Mouse (Mus musculus) spleen, adult 2 months (tissue): ENCODE measurements around the gene Gm10190. TPM values are rescaled to one million over a fixed set of nuclear protein-coding genes. Genes with fewer than 3 reads are reported as not detected.
"Not testable (repeated sequence)": the region's sequence is repeated elsewhere in the genome, so short reads cannot be mapped to it uniquely, and the experiment has no call there.

Experiments
- DNase-seq, 2 experiments: peaks; one replicate each; pipeline versions ENCODE4 v3.0.0 to v3.0.0-alpha.2; 2012 to 2021; ENCODE audit warnings: low spot score in 2 of 2, low read depth in 1 of 2
- H3K27ac ChIP-seq: fragments of 200-500 bp; 2 replicates; pipeline ENCODE4 v1.5.1; 2012; ENCODE audit warnings: low read length, inconsistent platforms; ENCODE audit not compliant: insufficient read depth
- H3K27me3 ChIP-seq: fragments of 200-500 bp; 2 replicates; pipeline ENCODE4 v1.6.1; 2012; ENCODE audit warnings: mild to moderate bottlenecking, moderate library complexity, low read length, inconsistent platforms; ENCODE audit not compliant: control insufficient read depth, insufficient read depth
- H3K36me3 ChIP-seq: fragments of 200-500 bp; 2 replicates; pipeline ENCODE4 v1.6.1; 2012; ENCODE audit warnings: mild to moderate bottlenecking, low read length, inconsistent platforms; ENCODE audit not compliant: control insufficient read depth, insufficient read depth
- H3K4me1 ChIP-seq: fragments of 200-500 bp; 2 replicates; pipeline ENCODE4 v1.6.1; 2011; ENCODE audit warnings: inconsistent platforms; ENCODE audit not compliant: control insufficient read depth, insufficient read depth, insufficient read length
- H3K4me3 ChIP-seq: fragments of 200-500 bp; 2 replicates; pipeline ENCODE4 v1.5.1; 2011; ENCODE audit warnings: mild to moderate bottlenecking, inconsistent platforms; ENCODE audit not compliant: insufficient read depth, insufficient read length; ENCODE audit errors: extremely low read depth
- CTCF ChIP-seq: fragments of 200-500 bp; IDR thresholded peaks from 2 replicates; pipeline ENCODE4 v1.5.1; 2011; ENCODE audit warnings: mild to moderate bottlenecking, inconsistent platforms; ENCODE audit not compliant: insufficient read depth, insufficient read length, insufficient replicate concordance; ENCODE audit errors: extremely low read depth
- POLR2A ChIP-seq: fragments of 200-500 bp; IDR thresholded peaks from 2 replicates; pipeline ENCODE4 v1.6.1; 2011; ENCODE audit warnings: low read depth, low read length, inconsistent platforms
- WGBS: fragments of 180-500 bp; shearing (Covaris S2); methylation state at CpG from one replicate; pipeline ENCODE4 v1.1.7; 2018; 5-methylcytosine and 5-hydroxymethylcytosine counted together
- polyA plus RNA-seq: library from polyadenylated mRNA; depleted of rRNA; stranded (reverse); fragments of >200 nt; gene quantifications from 2 replicates; pipeline ENCODE4 v1.2.3, GENCODE M21; 2012

Gene Gm10190
- polyA plus RNA-seq, 1 experiment, result not detected

DNA sequence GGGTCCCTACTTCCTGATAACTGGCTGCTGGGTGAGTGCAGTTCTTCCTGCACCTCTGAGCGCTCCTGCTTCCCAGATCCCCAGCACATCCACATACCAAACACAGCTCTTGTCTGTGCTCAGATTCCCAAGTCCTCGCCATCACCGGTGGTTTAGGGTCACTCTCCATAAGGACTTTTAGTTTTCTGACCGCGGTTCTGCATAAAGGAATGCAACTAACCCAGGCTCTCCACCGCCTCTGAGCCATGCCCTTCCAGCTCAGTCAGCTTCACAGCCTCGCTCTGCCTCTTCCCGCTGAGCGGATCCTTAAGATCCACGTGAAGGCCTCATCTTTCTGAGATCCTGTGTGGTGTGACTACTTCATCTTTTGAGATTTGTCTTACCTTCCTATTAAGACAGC lies 16.7 kb upstream of the Gm10190 start:
- H3K4me3 ChIP-seq, result no peak overlapping the region
- no peaks in the 10 kb centered on the region for H3K36me3 ChIP-seq
- 89% methylated on average over 10 of the region's 10 CpGs for WGBS
- 0 out of 2 replicates have a peak, but pooled peaks cover 3% of the 10 kb centered on the region for H3K4me1 ChIP-seq
- H3K27me3 ChIP-seq, result no peaks in the 10 kb centered on the region
- no peak for DNase-seq
- no peak for TF ChIP-seq POLR2A
- TF ChIP-seq CTCF, result no peak
- H3K27ac ChIP-seq, result no peak overlapping the region

DNA sequence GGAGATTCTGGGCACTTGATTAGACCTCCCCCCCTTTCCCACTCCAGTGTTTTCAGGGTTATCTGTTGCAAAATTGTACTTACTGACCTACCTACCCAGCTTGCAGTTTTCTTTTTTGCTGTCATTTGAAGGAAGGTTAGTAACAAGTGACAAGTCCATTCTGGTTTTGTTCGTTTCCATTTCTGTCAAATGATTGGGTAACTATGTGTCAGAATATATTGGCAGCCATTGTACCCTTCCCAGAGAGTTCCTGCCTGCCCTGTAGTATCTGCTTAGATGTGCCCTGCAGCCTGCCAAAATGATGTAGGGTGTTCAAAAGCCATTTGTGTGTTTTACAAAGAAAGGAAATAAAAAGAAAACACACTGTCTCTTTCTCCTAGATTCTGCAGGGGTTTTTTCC lies 12.3 kb upstream of the Gm10190 start:
- no peak overlapping the region for H3K4me3 ChIP-seq
- H3K27me3 ChIP-seq, result no peaks in the 10 kb centered on the region
- WGBS, result 64% methylated on average over 1 of the region's 1 CpGs
- no peak for DNase-seq
- no peaks in the 10 kb centered on the region for H3K4me1 ChIP-seq
- no peak for TF ChIP-seq POLR2A
- no peak for TF ChIP-seq CTCF
- H3K36me3 ChIP-seq, result no peaks in the 10 kb centered on the region
- H3K27ac ChIP-seq, result no peak overlapping the region

DNA sequence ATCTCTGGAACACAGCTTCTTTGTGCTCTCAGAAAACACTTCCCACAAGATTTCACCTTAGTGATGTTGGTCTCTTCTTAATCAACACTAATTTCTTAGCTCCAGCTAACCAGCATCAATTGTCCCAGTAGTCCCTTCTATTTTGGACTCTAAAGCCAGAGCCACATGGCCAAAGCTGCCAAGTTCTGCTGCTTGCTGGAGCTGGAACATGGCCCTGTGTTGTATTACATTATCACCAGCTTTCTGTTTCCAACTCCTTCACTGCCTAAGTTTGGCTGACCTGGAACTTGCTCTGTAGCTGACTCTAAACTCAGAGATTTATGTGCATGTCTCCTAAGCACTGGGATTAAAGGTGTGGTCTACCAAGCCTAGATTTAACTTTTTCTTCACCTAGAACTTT lies 5.0 kb upstream of the Gm10190 start:
- not testable (repeated sequence) for H3K27ac ChIP-seq, H3K36me3 ChIP-seq, DNase-seq, H3K27me3 ChIP-seq, H3K4me1 ChIP-seq, H3K4me3 ChIP-seq

DNA sequence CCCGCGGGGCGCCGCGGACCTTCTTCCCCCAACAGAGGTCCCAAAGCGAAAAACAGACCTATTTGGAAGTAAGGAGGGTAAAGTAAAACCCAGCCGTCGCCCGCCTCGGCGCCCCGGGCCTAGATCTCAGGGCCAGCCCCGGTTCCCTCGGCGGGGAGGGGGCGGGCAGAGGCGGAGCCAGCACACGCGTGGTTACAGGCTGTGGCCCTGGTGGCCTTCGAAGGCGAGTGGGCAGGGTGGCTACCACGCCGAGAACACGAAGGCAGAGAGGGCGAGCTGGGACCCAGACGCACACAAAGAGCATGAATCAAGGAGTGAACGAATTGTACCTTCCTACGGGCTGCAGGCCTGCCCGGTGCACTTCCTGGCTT lies 370 bp upstream of the Gm10190 start:
- Histone ChIP-seq H3K4me3 (peak overlapping the region; percentile 61; the same call in 1 of the 2 replicates), H3K27me3 (no peaks in the 10 kb centered on the region), H3K36me3 (no peaks in the 10 kb centered on the region), H3K4me1 (peaks cover 16% of the 10 kb centered on the region), H3K27ac (peak overlapping the region; percentile 46; the same call in 1 of the 2 replicates)
- 31% methylated on average over 29 of the region's 29 CpGs for WGBS
- TF ChIP-seq POLR2A (no peak), CTCF (no peak)
- DNase-seq, result no peak

DNA sequence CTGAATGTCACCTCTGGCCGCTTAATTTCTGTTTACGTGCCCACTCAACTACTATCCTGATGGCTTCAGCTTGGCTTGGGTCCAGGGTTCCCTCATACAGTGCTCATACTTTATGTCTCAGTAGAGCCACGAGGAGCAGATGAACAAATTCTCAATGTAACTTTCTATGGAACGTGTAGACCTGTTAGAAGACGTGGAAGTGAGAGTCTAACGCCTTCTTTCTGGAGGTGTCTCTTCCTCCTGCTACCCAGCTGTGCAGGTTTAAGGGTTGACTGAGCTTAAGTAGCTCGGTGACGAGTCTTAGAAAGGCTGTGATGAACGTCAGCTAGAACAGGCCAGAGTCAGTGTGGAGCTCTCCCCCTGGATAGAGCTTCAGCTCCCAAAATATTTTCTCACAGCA lies 4.7 kb downstream of the Gm10190 start:
- Histone ChIP-seq H3K36me3 (no peaks in the 10 kb centered on the region), H3K27ac (no peak overlapping the region), H3K27me3 (no peaks in the 10 kb centered on the region), H3K4me3 (no peak overlapping the region), H3K4me1 (peaks cover 12% of the 10 kb centered on the region)
- no peak for DNase-seq
- no peak for TF ChIP-seq CTCF
- no peak for TF ChIP-seq POLR2A
- WGBS, result 47% methylated on average over 9 of the region's 9 CpGs

DNA sequence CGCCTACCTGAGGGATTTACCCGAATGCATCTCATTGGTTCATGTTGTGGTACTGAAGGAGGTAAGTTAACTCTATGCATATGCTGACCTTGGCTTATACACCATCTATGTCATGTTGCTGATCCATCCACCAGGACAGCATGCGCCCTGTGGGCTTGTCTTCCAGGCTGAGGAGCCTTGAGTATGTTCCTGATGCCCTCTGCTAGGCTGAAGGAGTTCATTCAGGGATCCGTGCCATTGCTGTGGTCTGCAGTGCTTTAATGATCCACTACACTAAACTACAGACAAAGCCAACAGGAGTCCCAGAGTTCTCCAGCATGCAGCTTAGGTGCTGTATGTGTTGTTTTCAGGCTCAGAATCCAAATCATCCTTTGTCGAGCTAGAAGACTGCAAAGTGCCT lies 6.1 kb downstream of the Gm10190 start:
- DNase-seq, result no peak
- H3K4me3 ChIP-seq, result no peak overlapping the region
- no peaks in the 10 kb centered on the region for H3K36me3 ChIP-seq
- 87% methylated on average over 5 of the region's 5 CpGs for WGBS
- H3K27me3 ChIP-seq, result no peaks in the 10 kb centered on the region
- H3K4me1 ChIP-seq, result peaks cover 5% of the 10 kb centered on the region; the same call in 1 of the 2 replicates
- TF ChIP-seq CTCF, result no peak
- TF ChIP-seq POLR2A, result no peak
- H3K27ac ChIP-seq, result no peak overlapping the region

DNA sequence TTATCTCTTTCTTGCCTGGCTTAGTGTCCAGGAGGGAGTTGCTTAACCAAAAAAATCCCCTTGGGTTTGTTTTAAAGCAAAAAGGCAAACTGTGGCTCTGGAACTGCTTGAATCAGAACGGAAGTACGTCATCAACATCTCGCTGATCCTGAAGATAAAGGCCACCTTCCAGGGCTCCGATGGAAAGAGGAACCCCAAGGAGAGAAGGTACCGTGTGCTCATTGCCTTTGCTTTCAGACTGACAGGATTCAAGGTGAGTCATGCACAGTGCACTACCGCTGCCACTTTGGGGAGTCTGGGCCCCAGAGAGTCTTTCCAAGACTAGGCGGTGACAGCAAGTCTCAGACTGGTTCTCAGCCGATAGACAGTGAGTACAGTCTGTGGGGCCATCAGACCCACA lies 13.1 kb downstream of the Gm10190 start:
- no peaks in the 10 kb centered on the region for H3K36me3 ChIP-seq
- no peak overlapping the region for H3K4me3 ChIP-seq
- no peaks in the 10 kb centered on the region for H3K4me1 ChIP-seq
- WGBS, result 70% methylated on average over 8 of the region's 8 CpGs
- no peak for DNase-seq
- no peaks in the 10 kb centered on the region for H3K27me3 ChIP-seq
- no peak for TF ChIP-seq CTCF
- no peak for TF ChIP-seq POLR2A
- H3K27ac ChIP-seq, result no peak overlapping the region

DNA sequence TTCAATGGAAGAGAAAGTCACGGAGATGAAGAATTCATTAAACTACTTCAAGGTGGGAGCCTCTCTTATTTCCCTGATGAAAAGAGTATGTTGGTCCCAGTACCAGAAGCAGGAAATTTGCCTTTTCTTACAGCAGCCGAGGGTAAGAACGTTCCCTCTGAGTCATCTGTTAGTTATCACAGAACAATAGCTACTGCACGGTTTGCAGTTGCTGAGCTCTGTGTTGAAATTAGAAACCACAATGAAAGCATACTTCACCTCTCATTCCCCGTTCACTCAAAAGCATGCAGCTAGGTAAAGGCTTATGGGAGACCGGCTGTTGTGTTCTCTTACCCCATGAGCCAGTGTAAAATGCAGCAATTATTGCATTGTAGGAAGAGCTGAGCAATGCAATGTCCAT lies 26.1 kb downstream of the Gm10190 start:
- no peak for TF ChIP-seq CTCF
- no peak for TF ChIP-seq POLR2A
- Histone ChIP-seq H3K4me1 (no peaks in the 10 kb centered on the region), H3K36me3 (no peaks in the 10 kb centered on the region), H3K4me3 (no peak overlapping the region), H3K27ac (no peak overlapping the region), H3K27me3 (no peaks in the 10 kb centered on the region)
- WGBS, result 74% methylated on average over 6 of the region's 6 CpGs
- no peak for DNase-seq
